Mouse (Mus musculus) CH12.LX (cell line): ENCODE results near the gene Gpx4. TPM values are rescaled to one million over a fixed set of nuclear protein-coding genes. Genes with fewer than 3 reads are reported as not detected.

Experiments used
- DNase-seq: peaks from one replicate; pipeline ENCODE4 v3.0.0-alpha.2; 2013; ENCODE audit errors: extremely low read depth
- H3K27ac ChIP-seq: 2 replicates; pipeline ENCODE4 v1.5.1; 2012; ENCODE audit warnings: low read depth, mild to moderate bottlenecking, control low read depth, moderate library complexity; ENCODE audit not compliant: insufficient read depth
- H3K27me3 ChIP-seq: replicated peaks from 2 replicates; pipeline ENCODE3; 2012; ENCODE audit warnings: inconsistent platforms
- H3K36me3 ChIP-seq, 2 experiments: replicated peaks in 1 of 2; 2 replicates each; pipeline versions ENCODE3 to v1.6.1; 2012; ENCODE audit warnings: inconsistent platforms in 1 of 2, low read length in 1 of 2, mild to moderate bottlenecking in 1 of 2, mixed read lengths in 1 of 2, moderate library complexity in 1 of 2; ENCODE audit not compliant: control insufficient read depth in 1 of 2, insufficient read depth in 1 of 2
- H3K4me1 ChIP-seq, 2 experiments: 2 replicates each; pipeline ENCODE4 v1.6.1; 2012; ENCODE audit warnings: inconsistent platforms in 1 of 2, moderate library complexity in 1 of 2; ENCODE audit not compliant: insufficient read depth in 2 of 2, control insufficient read depth in 1 of 2
- H3K4me2 ChIP-seq: 2 replicates; pipeline ENCODE4 v1.6.1; 2012; ENCODE audit warnings: low read depth, mild to moderate bottlenecking, control low read depth; ENCODE audit not compliant: poor library complexity, insufficient read depth, severe bottlenecking
- H3K4me3 ChIP-seq, 3 experiments: fragments of 150-350 bp in 1 of 3; sonication (generic) in 1 of 3; replicated peaks in 1 of 3; 2 replicates each; pipeline versions ENCODE3 to v1.5.1; 2011 to 2012; ENCODE audit warnings: low read depth in 2 of 3, low read length in 2 of 3, mild to moderate bottlenecking in 2 of 3, moderate library complexity in 2 of 3, control low read depth in 1 of 3, improper control_type of control experiment in 1 of 3, inconsistent platforms in 1 of 3, mixed read lengths in 1 of 3; ENCODE audit not compliant: poor library complexity in 1 of 3
- H3K79me2 ChIP-seq: replicated peaks from 2 replicates; pipeline ENCODE4 v1.6.1; 2012; ENCODE audit warnings: mild to moderate bottlenecking, moderate library complexity; ENCODE audit not compliant: control insufficient read depth, poor library complexity, insufficient read depth, severe bottlenecking; ENCODE audit errors: extremely low read depth
- H3K9ac ChIP-seq: 2 replicates; pipeline ENCODE4 v1.6.1; 2012; ENCODE audit warnings: low read depth, mild to moderate bottlenecking, control low read depth, moderate library complexity; ENCODE audit not compliant: insufficient read depth
- H3K9me3 ChIP-seq: replicated peaks from 2 replicates; pipeline ENCODE3; 2012; ENCODE audit warnings: low read length, inconsistent platforms, mixed read lengths
- BHLHE40 ChIP-seq: IDR thresholded peaks from 2 replicates; pipeline ENCODE4 v1.6.1; 2011; ENCODE audit warnings: mild to moderate bottlenecking, low read depth, low read length, improper control_type of control experiment
- CHD1 ChIP-seq: IDR thresholded peaks from 2 replicates; pipeline ENCODE4 v1.6.1; 2012; ENCODE audit warnings: low read depth, low read length, improper control_type of control experiment, inconsistent platforms
- CHD2 ChIP-seq: IDR thresholded peaks from 2 replicates; pipeline ENCODE4 v1.6.1; 2011; ENCODE audit warnings: low read length, improper control_type of control experiment
- CTCF ChIP-seq, 2 experiments: IDR thresholded peaks in 1 of 2; conservative IDR thresholded peaks in 1 of 2; 2 replicates each; pipeline ENCODE4 v1.5.1; 2011 to 2012; ENCODE audit warnings: low read depth in 2 of 2, low read length in 2 of 2, improper control_type of control experiment in 1 of 2, inconsistent platforms in 1 of 2, mild to moderate bottlenecking in 1 of 2, moderate library complexity in 1 of 2
- E2F4 ChIP-seq: IDR thresholded peaks from 2 replicates; pipeline ENCODE4 v1.6.1; 2011; ENCODE audit warnings: low read depth, low read length, improper control_type of control experiment; ENCODE audit not compliant: insufficient replicate concordance
- ELF1 ChIP-seq: IDR thresholded peaks from 2 replicates; pipeline ENCODE4 v1.6.1; 2014; ENCODE audit warnings: low read depth, mild to moderate bottlenecking, inconsistent platforms, low read length, improper control_type of control experiment
- ETS1 ChIP-seq: conservative IDR thresholded peaks from 2 replicates; pipeline ENCODE4 v1.6.1; 2012; ENCODE audit warnings: low read depth, mild to moderate bottlenecking, inconsistent platforms, low read length, improper control_type of control experiment, moderate library complexity
- GABPA ChIP-seq: IDR thresholded peaks from 2 replicates; pipeline ENCODE4 v1.6.1; 2012; ENCODE audit warnings: low read depth, low read length, improper control_type of control experiment, inconsistent platforms; ENCODE audit not compliant: insufficient replicate concordance
- HCFC1 ChIP-seq: IDR thresholded peaks from 2 replicates; pipeline ENCODE4 v1.6.1; 2012; ENCODE audit warnings: low read depth, mild to moderate bottlenecking, inconsistent platforms, low read length, improper control_type of control experiment
- IRF4 ChIP-seq: IDR thresholded peaks from 2 replicates; pipeline ENCODE4 v1.6.1; 2014; ENCODE audit warnings: low read depth, mild to moderate bottlenecking, inconsistent platforms, low read length, improper control_type of control experiment
- JUN ChIP-seq: IDR thresholded peaks from 2 replicates; pipeline ENCODE4 v1.6.1; 2011; ENCODE audit warnings: low read depth, mild to moderate bottlenecking, low read length, improper control_type of control experiment, moderate library complexity; ENCODE audit not compliant: insufficient read depth
- JUND ChIP-seq: conservative IDR thresholded peaks from 2 replicates; pipeline ENCODE4 v1.6.1; 2011; ENCODE audit warnings: low read depth, low read length, improper control_type of control experiment
- KAT2A ChIP-seq: IDR thresholded peaks from 2 replicates; pipeline ENCODE4 v1.6.1; 2012; ENCODE audit warnings: low read length, improper control_type of control experiment, inconsistent platforms; ENCODE audit not compliant: insufficient replicate concordance
- MAZ ChIP-seq: IDR thresholded peaks from 2 replicates; pipeline ENCODE4 v1.6.1; 2012; ENCODE audit warnings: low read depth, mild to moderate bottlenecking, inconsistent platforms, low read length, improper control_type of control experiment, moderate library complexity
- MEF2A ChIP-seq: IDR thresholded peaks from 2 replicates; pipeline ENCODE4 v1.6.1; 2014; ENCODE audit warnings: low read depth, mild to moderate bottlenecking, inconsistent platforms, low read length, improper control_type of control experiment, borderline replicate concordance
- MXI1 ChIP-seq: IDR thresholded peaks from 2 replicates; pipeline ENCODE4 v1.6.1; 2011; ENCODE audit warnings: mild to moderate bottlenecking, low read depth, low read length, improper control_type of control experiment
- NELFE ChIP-seq: IDR thresholded peaks from 2 replicates; pipeline ENCODE4 v1.6.1; 2011; ENCODE audit warnings: low read depth, low read length, improper control_type of control experiment
- NRF1 ChIP-seq: IDR thresholded peaks from 2 replicates; pipeline ENCODE4 v1.6.1; 2014; ENCODE audit warnings: low read depth, mild to moderate bottlenecking, inconsistent platforms, low read length, improper control_type of control experiment, moderate library complexity
- PAX5 ChIP-seq: IDR thresholded peaks from 2 replicates; pipeline ENCODE4 v1.6.1; 2012; ENCODE audit warnings: low read length, inconsistent platforms, mixed read lengths
- POLR2A ChIP-seq: IDR thresholded peaks from 2 replicates; pipeline ENCODE4 v1.6.1; 2011; ENCODE audit warnings: low read depth, mild to moderate bottlenecking, improper control_type of control experiment, low read length
- POLR2AphosphoS2 ChIP-seq: IDR thresholded peaks from 2 replicates; pipeline ENCODE4 v1.6.1; 2011; ENCODE audit warnings: low read depth, low read length, improper control_type of control experiment
- RAD21 ChIP-seq: IDR thresholded peaks from 2 replicates; pipeline ENCODE4 v1.6.1; 2011; ENCODE audit warnings: low read depth, mild to moderate bottlenecking, low read length, improper control_type of control experiment, moderate library complexity
- RCOR1 ChIP-seq: conservative IDR thresholded peaks from 2 replicates; pipeline ENCODE4 v1.6.1; 2012; ENCODE audit warnings: low read depth, mild to moderate bottlenecking, inconsistent platforms, low read length, improper control_type of control experiment
- SIN3A ChIP-seq: IDR thresholded peaks from 2 replicates; pipeline ENCODE4 v1.6.1; 2012; ENCODE audit warnings: low read length, improper control_type of control experiment, inconsistent platforms
- SMC3 ChIP-seq: IDR thresholded peaks from 2 replicates; pipeline ENCODE4 v1.6.1; 2011; ENCODE audit warnings: low read depth, low read length, improper control_type of control experiment
- UBTF ChIP-seq: IDR thresholded peaks from 2 replicates; pipeline ENCODE4 v1.6.1; 2012; ENCODE audit warnings: low read depth, mild to moderate bottlenecking, inconsistent platforms, low read length, improper control_type of control experiment, moderate library complexity
- USF1 ChIP-seq: IDR thresholded peaks from 2 replicates; pipeline ENCODE4 v1.6.1; 2014; ENCODE audit warnings: low read depth, mild to moderate bottlenecking, inconsistent platforms, low read length, improper control_type of control experiment
- USF2 ChIP-seq: conservative IDR thresholded peaks from 2 replicates; pipeline ENCODE4 v1.6.1; 2011; ENCODE audit warnings: low read depth, low read length, improper control_type of control experiment
- ZC3H11A ChIP-seq: IDR thresholded peaks from 2 replicates; pipeline ENCODE4 v1.6.1; 2012; ENCODE audit warnings: low read depth, mild to moderate bottlenecking, inconsistent platforms, low read length, improper control_type of control experiment
- ZKSCAN1 ChIP-seq: IDR thresholded peaks from 2 replicates; pipeline ENCODE4 v1.6.1; 2012; ENCODE audit warnings: low read depth, inconsistent platforms, low read length, improper control_type of control experiment, borderline replicate concordance
- ZMIZ1 ChIP-seq: IDR thresholded peaks from 2 replicates; pipeline ENCODE4 v1.6.1; 2012; ENCODE audit warnings: low read depth, mild to moderate bottlenecking, inconsistent platforms, low read length, improper control_type of control experiment
- ZNF384 ChIP-seq: IDR thresholded peaks from 2 replicates; pipeline ENCODE4 v1.6.1; 2012; ENCODE audit warnings: low read depth, low read length, improper control_type of control experiment, inconsistent platforms
- dilution Hi-C: fragments of 300-500 bp; cut with MboI; formaldehyde crosslinking; loops from 2 replicates; pipeline ENCODE4 v1.14.3; 2020; ENCODE audit warnings: low sequenced_read_pairs; ENCODE audit not compliant: extremely low pct_unique_long_range_greater_than_20kb, extremely low pct_ligation_motif_present
- in situ Hi-C: fragments of 300-500 bp; cut with MboI; formaldehyde crosslinking; loops from 3 replicates; pipeline ENCODE4 v1.14.3; 2019; ENCODE audit warnings: low sequenced_read_pairs, low pct_ligation_motif_present, low pct_unique_long_range_greater_than_20kb, mixed read lengths
- polyA plus RNA-seq: library from polyadenylated mRNA; unstranded; fragments of >175 nt; gene quantifications from 2 replicates; pipeline ENCODE4 v1.2.1, GENCODE M21; 2012; ENCODE audit warnings: low read depth; ENCODE audit not compliant: insufficient read length
- total RNA-seq, 2 experiments: library from RNA; depleted of rRNA; stranded (reverse); fragments of 300-350 nt in 1 of 2; fragments of >200 nt in 1 of 2; gene quantifications; 2 replicates each; pipeline ENCODE4 v1.2.3; 2012 to 2014

Gpx4 gene
- total and polyA plus RNA-seq, 3 experiments: 332 to 459 (median 386) TPM

GRCm38 (mm10) chr10:80048834-80049233 is 1.9 kb downstream of the Gpx4 start:
- TF ChIP-seq USF1 (no peak), GABPA (no peak), E2F4 (no peak), ETS1 (no peak), MEF2A (no peak)
- dilution Hi-C loops (no loop called here), in situ Hi-C loops (no loop called here)
- H3K4me3 ChIP-seq: no peak overlapping the region
- no peak overlapping the region for H3K27ac ChIP-seq
- no peak overlapping the region for H3K4me2 ChIP-seq
- H3K79me2 ChIP-seq: 0 out of 2 replicates have a peak, but pooled peaks cover under 1% of the 10 kb centered on the region
- no peaks in the 10 kb centered on the region for H3K27me3 ChIP-seq
- no peaks in the 10 kb centered on the region for H3K9me3 ChIP-seq
- H3K4me1 ChIP-seq: peaks cover 16 to 58% of the 10 kb centered on the region in 2 experiments
- H3K36me3 ChIP-seq: no peaks in the 10 kb centered on the region
- DNase-seq: no peak
- no peak overlapping the region for H3K9ac ChIP-seq

- in situ Hi-C loops (no loop called here), dilution Hi-C loops (no loop called here)
- H3K9ac ChIP-seq: peak overlapping the region; percentile 75
- H3K27ac ChIP-seq: peak overlapping the region; percentile 92
- no peaks in the 10 kb centered on the region for H3K27me3 ChIP-seq
- H3K4me2 ChIP-seq: peak overlapping the region; percentile 60
- peaks cover 1 to 6% of the 10 kb centered on the region in 2 experiments for H3K36me3 ChIP-seq
- DNase-seq: peak; percentile 77
- H3K4me3 ChIP-seq: no peak overlapping the region
- no peaks in the 10 kb centered on the region for H3K9me3 ChIP-seq
- H3K4me1 ChIP-seq: peaks cover 16 to 56% of the 10 kb centered on the region in 2 experiments
- peaks cover 10% of the 10 kb centered on the region for H3K79me2 ChIP-seq
- 0 out of 2 replicates have a peak, but pooled peaks have one; percentile 37 for TF ChIP-seq NRF1
- peak; percentile 62 for TF ChIP-seq USF1
- no peak for TF ChIP-seq JUN
- TF ChIP-seq POLR2AphosphoS2: no peak; the same call in 1 of the 2 replicates
- peak; percentile 42; the same call in 1 of the 2 replicates for TF ChIP-seq IRF4
- TF ChIP-seq CTCF (conservative IDR thresholded peaks at IDR 0.05 in 1 of 2, IDR thresholded peaks at IDR 0.05 in 1 of 2; ENCODE audit: low read depth in 2 of 2, low read length in 2 of 2): no peak
- no peak for TF ChIP-seq HCFC1
- no peak for TF ChIP-seq CHD1
- 0 out of 2 replicates have a peak, but pooled peaks have one; percentile 18 for TF ChIP-seq SIN3A
- no peak for TF ChIP-seq UBTF
- TF ChIP-seq POLR2A: peak; percentile 65
- no peak for TF ChIP-seq PAX5
- no peak for TF ChIP-seq GABPA
- no peak for TF ChIP-seq JUND
- no peak for TF ChIP-seq ELF1
- TF ChIP-seq ETS1: peak; percentile 26
- no peak; the same call in 1 of the 2 replicates for TF ChIP-seq ZMIZ1
- no peak for TF ChIP-seq SMC3
- peak; percentile 34; the same call in 1 of the 2 replicates for TF ChIP-seq NELFE
- TF ChIP-seq CHD2: no peak
- no peak for TF ChIP-seq KAT2A
- TF ChIP-seq MXI1: 0 out of 2 replicates have a peak, but pooled peaks have one; percentile 16
- no peak for TF ChIP-seq ZC3H11A
- TF ChIP-seq USF2: no peak; the same call in 1 of the 2 replicates
- TF ChIP-seq MEF2A: peak; percentile 69; the same call in 1 of the 2 replicates
- TF ChIP-seq ZKSCAN1: no peak
- TF ChIP-seq RAD21: no peak
- no peak for TF ChIP-seq ZNF384
- no peak for TF ChIP-seq E2F4
- TF ChIP-seq MAZ: no peak
- peak; percentile 69 for TF ChIP-seq BHLHE40
- no peak for TF ChIP-seq RCOR1
These were observed 3.3 kb downstream of the Gpx4 start for GRCm38 (mm10) chr10:80050244-80050643.
